Mouse (Mus musculus): ENCODE results near the gene Onecut1.

DNA sequence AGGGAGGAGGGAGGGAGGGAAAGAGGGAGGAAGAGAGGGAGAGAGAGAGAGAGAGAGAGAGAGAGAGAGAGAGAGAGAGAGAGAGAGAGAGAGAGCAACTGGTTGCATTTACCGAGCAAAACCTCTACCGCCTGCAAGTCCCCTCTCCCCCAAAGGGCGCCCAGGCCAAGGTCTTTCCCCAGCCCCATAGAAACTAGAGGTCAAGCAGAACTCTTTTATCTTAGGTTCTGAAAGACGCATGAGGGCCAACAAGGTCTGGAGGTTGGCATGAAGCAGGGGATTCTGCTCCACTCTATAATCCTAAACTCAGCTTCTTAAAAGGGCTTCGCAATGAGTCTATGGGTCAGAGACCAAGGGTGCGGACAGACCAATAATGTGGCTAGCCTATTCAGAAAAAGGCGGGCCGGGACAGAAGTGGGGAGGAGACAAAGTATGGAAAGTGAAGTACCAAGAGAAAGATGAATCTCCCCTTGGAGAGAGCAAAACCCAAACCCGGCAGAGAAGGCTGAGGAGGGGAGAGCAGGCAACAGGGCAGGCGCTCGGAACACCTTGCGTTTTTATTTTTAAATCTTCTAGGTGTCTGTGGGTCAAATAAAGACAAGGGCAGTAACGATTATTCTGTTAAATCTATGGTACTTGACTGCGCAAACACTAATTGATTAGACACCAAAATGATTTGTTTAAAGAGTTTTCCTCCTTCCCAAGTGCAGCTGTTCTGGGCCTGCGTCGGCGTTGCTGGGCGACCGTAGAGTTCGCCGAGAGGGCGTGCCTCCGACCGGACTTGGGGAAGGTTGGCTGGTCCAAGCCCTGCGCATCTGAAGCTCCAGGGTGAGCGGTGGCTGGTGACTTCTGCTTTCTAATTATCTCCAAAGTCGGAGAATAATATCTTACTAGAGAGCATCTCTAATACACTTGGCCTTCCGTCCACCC, 4.9 kb upstream of the Onecut1 start:
- TF ChIP-seq CTCF (IDR thresholded peaks at IDR 0.05 in 2 of 3, conservative IDR thresholded peaks at IDR 0.05 in 1 of 3; ENCODE audit: control insufficient read depth in 1 of 3, insufficient read depth in 1 of 3, low read depth in 2 of 3, low read length in 3 of 3, poor library complexity in 1 of 3, severe bottlenecking in 1 of 3) (no peak), EP300 (IDR thresholded peaks at IDR 0.05; ENCODE audit: low read depth in 1 of 2, low read length in 2 of 2) (no peak), KAT2A (conservative IDR thresholded peaks at IDR 0.05; ENCODE audit: low read depth, low read length) (no peak), ZNF384 (IDR thresholded peaks at IDR 0.05; ENCODE audit: low read depth, low read length) (no peak), ETS1 (IDR thresholded peaks at IDR 0.05; ENCODE audit: low read depth, low read length) (no peak), GATA1 (IDR thresholded peaks at IDR 0.05; ENCODE audit: low read depth, low read length) (no peak), POLR2A (IDR thresholded peaks at IDR 0.05; ENCODE audit: control insufficient read depth in 1 of 2, insufficient read depth in 1 of 2, low read depth in 1 of 2, low read length in 2 of 2, poor library complexity in 1 of 2) (no peak), ZC3H11A (IDR thresholded peaks at IDR 0.05; ENCODE audit: low read depth, low read length) (no peak), POLR2AphosphoS2 (IDR thresholded peaks at IDR 0.05; ENCODE audit: low read length) (no peak), JUND (IDR thresholded peaks at IDR 0.05; ENCODE audit: low read depth, low read length) (no peak), MXI1 (IDR thresholded peaks at IDR 0.05; ENCODE audit: low read depth, low read length) (no peak)

Data from MEL (cell line).